Mouse (Mus musculus) testis, adult 2 months (tissue): ENCODE data around the gene Slc4a5.

Source experiments
- CTCF ChIP-seq: fragments of 200-500 bp; IDR thresholded peaks from 2 replicates; pipeline ENCODE4 v1.5.1; 2012; ENCODE audit warnings: low read depth, mild to moderate bottlenecking, inconsistent platforms, low read length, moderate library complexity; ENCODE audit not compliant: control insufficient read depth, insufficient read depth, insufficient replicate concordance
- POLR2A ChIP-seq: fragments of 200-500 bp; IDR thresholded peaks from 2 replicates; pipeline ENCODE4 v1.6.1; 2012; ENCODE audit warnings: low read depth, mild to moderate bottlenecking, inconsistent platforms, low read length, moderate library complexity; ENCODE audit not compliant: control insufficient read depth

DNA sequence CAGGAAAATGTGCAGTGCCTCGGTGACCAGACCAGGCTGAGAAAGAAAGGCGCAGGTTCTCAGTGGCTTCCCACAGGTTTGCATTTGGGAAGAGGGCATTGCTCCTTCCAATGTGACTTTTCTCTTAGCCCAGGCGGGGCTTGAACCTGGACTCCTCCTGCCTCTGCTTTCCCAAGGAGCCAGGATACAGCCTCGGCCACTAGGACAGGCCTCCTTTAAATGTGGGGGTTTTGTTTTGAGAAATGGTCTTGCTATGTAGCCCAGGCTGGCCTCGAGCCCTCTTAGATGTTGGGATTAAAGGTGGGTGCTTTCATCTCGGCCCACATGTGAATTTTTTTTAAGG, 106.7 kb downstream of the Slc4a5 start:
- TF ChIP-seq POLR2A (no peak), CTCF (no peak)
